ENCODE assay signal across 12 mouse cellular contexts in the genomic region with DNA sequence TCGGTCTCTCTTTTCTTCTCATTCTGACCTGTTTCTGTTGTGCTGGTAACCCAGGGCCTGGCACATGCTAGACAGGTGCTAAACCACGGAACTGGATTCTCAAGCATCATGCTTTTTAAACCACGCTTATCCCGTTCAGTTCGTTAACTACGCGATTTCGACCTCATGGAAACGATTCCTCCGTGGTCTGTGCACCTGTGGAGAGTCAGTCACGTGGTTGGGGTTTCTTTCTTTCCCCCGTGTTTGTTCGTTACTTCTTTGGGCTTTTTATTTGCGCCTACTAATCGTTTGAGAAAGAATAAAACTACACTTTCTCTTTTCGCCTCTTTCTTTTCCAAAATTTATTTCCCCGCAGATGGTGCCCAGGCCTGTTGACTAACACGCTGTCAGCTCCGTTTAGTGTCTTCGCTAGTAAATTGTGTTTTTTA. TPM values are rescaled to one million over a fixed set of nuclear protein-coding genes. Genes with fewer than 3 reads are reported as not detected.
DNase-seq lines count a peak whose midpoint lies in the region; ATAC-seq and TF ChIP-seq lines count a peak whose summit lies in the region.
"Had no signal": no experiment of that assay in that cellular context is flagged by ENCODE, and none has a peak within 500 bp of the region (broad histone marks: within the 10 kb centered on the region; RNA-seq: fewer than 3 reads in every experiment).

No protein-coding gene starts in this region.

- no peak for TF ChIP-seq CTCF in hindbrain, postnatal 0 days (IDR thresholded peaks at IDR 0.05; ENCODE audit: low read depth)

- H3K9me3 ChIP-seq in hindbrain, postnatal 0 days (ENCODE audit: low read length): no peaks in the 10 kb centered on the region
- no peaks in the 10 kb centered on the region for H3K9me3 ChIP-seq in hindbrain, embryonic 14.5 days (ENCODE audit: control insufficient read depth, low read length)
- H3K9me3 ChIP-seq: heart, embryonic 10.5 days; lung, embryonic 15.5 days had no signal

- no peak overlapping the region for H3K4me2 ChIP-seq in hindbrain, postnatal 0 days (ENCODE audit: low read depth, low read length)
- H3K4me2 ChIP-seq in hindbrain, embryonic 14.5 days (replicated peaks): no peak overlapping the region
- H3K4me2 ChIP-seq: lung, embryonic 15.5 days; midbrain, embryonic 11.5 days had no signal

- H3K4me3 ChIP-seq in hindbrain, postnatal 0 days (ENCODE audit: low read length): no peak overlapping the region
- H3K4me3 ChIP-seq in hindbrain, embryonic 14.5 days (replicated peaks; ENCODE audit: low read length): no peak overlapping the region
- H3K4me3 ChIP-seq: heart, embryonic 10.5 days; lung, embryonic 15.5 days had no signal

- 71% methylated on average over 20 of the region's 20 CpGs for WGBS in hindbrain, postnatal 0 days
- 87% methylated on average over 20 of the region's 20 CpGs for WGBS in hindbrain, embryonic 14.5 days

- no peaks in the 10 kb centered on the region for H3K4me1 ChIP-seq in hindbrain, postnatal 0 days (ENCODE audit: insufficient read depth, low read length)
- H3K4me1 ChIP-seq in hindbrain, embryonic 14.5 days (replicated peaks; ENCODE audit: control insufficient read depth, insufficient read depth, low read length): no peaks in the 10 kb centered on the region

- no peaks in the 10 kb centered on the region for H3K27me3 ChIP-seq in hindbrain, postnatal 0 days (ENCODE audit: insufficient read depth, low read length)
- no peaks in the 10 kb centered on the region for H3K27me3 ChIP-seq in hindbrain, embryonic 14.5 days (ENCODE audit: control insufficient read depth, insufficient read depth, low read length)
- H3K27me3 ChIP-seq: lung, embryonic 15.5 days had no signal

- ATAC-seq in hindbrain, postnatal 0 days: no peak
- no peak for ATAC-seq in hindbrain, embryonic 14.5 days (ENCODE audit: low FRiP score)
- no peak for ATAC-seq in frontal cortex, adult (ENCODE audit: low TSS enrichment)

- H3K36me3 ChIP-seq in hindbrain, postnatal 0 days (ENCODE audit: insufficient read depth, low read length): no peaks in the 10 kb centered on the region
- H3K36me3 ChIP-seq in hindbrain, embryonic 14.5 days (replicated peaks; ENCODE audit: control insufficient read depth, insufficient read depth): no peaks in the 10 kb centered on the region
- H3K36me3 ChIP-seq: heart, embryonic 10.5 days; lung, embryonic 15.5 days had no signal

- DNase-seq in hindbrain, postnatal 0 days (ENCODE audit: low spot score): peak; percentile 44
- DNase-seq in hindbrain, embryonic 14.5 days (ENCODE audit: low spot score): no peak
- peak; percentile 39 for DNase-seq in brain, adult 2 months (ENCODE audit: low read depth, low spot score)
- DNase-seq in naive thymus-derived CD4-positive, alpha-beta T cell, adult 2 months (ENCODE audit: low read depth): peak; percentile 70
- peak; percentile 70 for DNase-seq in thymus, postnatal 4 days
- DNase-seq in layer of hippocampus, postnatal 36 days: no peak
- DNase-seq: adrenal gland, postnatal 36 days; kidney, adult 18-20 months had no signal

- no peak overlapping the region for H3K9ac ChIP-seq in hindbrain, postnatal 0 days (replicated peaks; ENCODE audit: low read length)
- no peak overlapping the region for H3K9ac ChIP-seq in hindbrain, embryonic 14.5 days
- H3K9ac ChIP-seq: lung, embryonic 15.5 days had no signal

- no peak overlapping the region for H3K27ac ChIP-seq in hindbrain, postnatal 0 days
- H3K27ac ChIP-seq in hindbrain, embryonic 14.5 days: no peak overlapping the region
- H3K27ac ChIP-seq: heart, embryonic 10.5 days; lung, embryonic 15.5 days had no signal

RNA-seq across cellular contexts. Expression of gene Metap2, which starts 42.0 kb away (rescaled TPM):
- total RNA-seq in hindbrain, postnatal 0 days (2014; rRNA removed): 35.0 and 50.7 TPM in 2 replicates
- 158 and 171 TPM in 2 replicates for polyA plus RNA-seq in hindbrain, postnatal 0 days (2015; fragmentation: Nextera tagmentation; extraction: Ambion mirVana)
- 153 and 161 TPM in 2 replicates for polyA plus RNA-seq in hindbrain, embryonic 14.5 days (2014; fragmentation: Nextera tagmentation; extraction: Ambion mirVana)
- total RNA-seq in layer of hippocampus, postnatal 36 days (2021): 100 to 1,000 TPM; 120 to 127 TPM

Comparison
In these comparisons a context has a peak if more than half of its experiments do, and no peak if none do; other contexts are left out.
1. DNase-seq: peak in hindbrain, postnatal 0 days (single experiment), brain, adult 2 months (single experiment), naive thymus-derived CD4-positive, alpha-beta T cell, adult 2 months (single experiment) and thymus, postnatal 4 days (single experiment); none in hindbrain, embryonic 14.5 days (single experiment) and layer of hippocampus, postnatal 36 days (0 of 2).